Mouse (Mus musculus) bone marrow, adult 2 months (tissue): ENCODE data around the gene Ncbp3.

Experiments used
- CTCF ChIP-seq: fragments of 200-500 bp; IDR thresholded peaks from 2 replicates; pipeline ENCODE4 v1.5.1; 2011; ENCODE audit warnings: low read length, control low read depth; ENCODE audit not compliant: control insufficient read depth, insufficient read depth
- POLR2A ChIP-seq: fragments of 200-500 bp; IDR thresholded peaks from 2 replicates; pipeline ENCODE4 v1.6.1; 2011; ENCODE audit warnings: low read depth, mild to moderate bottlenecking, control low read depth, low read length, borderline replicate concordance; ENCODE audit not compliant: control insufficient read depth

DNA sequence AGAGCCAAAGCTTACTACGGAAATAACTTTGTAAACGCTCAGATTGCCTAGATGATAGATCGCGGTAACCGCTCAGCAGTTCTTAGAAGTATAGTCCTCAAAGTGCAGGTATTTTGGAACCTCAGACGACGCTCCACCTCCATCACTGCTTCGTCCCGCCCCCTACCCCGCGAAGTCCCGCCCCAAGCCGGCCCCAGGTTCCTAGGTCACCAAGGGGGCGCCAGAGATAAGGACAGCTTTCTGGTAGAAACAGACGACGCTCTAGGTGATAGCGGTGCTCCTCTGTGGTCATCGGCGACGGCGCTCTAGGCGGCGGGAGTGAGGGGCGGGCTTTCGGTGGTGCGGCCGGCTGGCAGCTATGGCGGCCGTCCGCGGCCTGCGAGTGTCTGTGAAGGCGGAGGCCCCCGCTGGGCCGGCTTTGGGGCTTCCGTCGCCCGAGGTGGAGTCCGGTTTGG is at the start of gene Ncbp3:
- peak; percentile 67; the same call in 1 of the 2 replicates for TF ChIP-seq CTCF
- TF ChIP-seq POLR2A = peak; percentile 73; the same call in 1 of the 2 replicates
